Mouse (Mus musculus) cerebellum, adult 2 months (tissue): ENCODE results near the gene Ap3b1.

Experiments
- CTCF ChIP-seq: fragments of 200-500 bp; IDR thresholded peaks from 2 replicates; pipeline ENCODE4 v1.5.1; 2011; ENCODE audit warnings: low read depth, mild to moderate bottlenecking, control low read depth, low read length, moderate library complexity, borderline replicate concordance; ENCODE audit not compliant: insufficient read depth
- POLR2A ChIP-seq: fragments of 200-500 bp; IDR thresholded peaks from 2 replicates; pipeline ENCODE4 v1.6.1; 2011; ENCODE audit warnings: low read length, control low read depth, borderline replicate concordance; ENCODE audit not compliant: insufficient read depth

- TF ChIP-seq CTCF = no peak
- TF ChIP-seq POLR2A = no peak
These were observed 205.1 kb downstream of the Ap3b1 start for GRCm38 (mm10) chr13:94563836-94564235.
